Comparison of ENCODE assay signal across 8 mouse cellular contexts in the genomic region with DNA sequence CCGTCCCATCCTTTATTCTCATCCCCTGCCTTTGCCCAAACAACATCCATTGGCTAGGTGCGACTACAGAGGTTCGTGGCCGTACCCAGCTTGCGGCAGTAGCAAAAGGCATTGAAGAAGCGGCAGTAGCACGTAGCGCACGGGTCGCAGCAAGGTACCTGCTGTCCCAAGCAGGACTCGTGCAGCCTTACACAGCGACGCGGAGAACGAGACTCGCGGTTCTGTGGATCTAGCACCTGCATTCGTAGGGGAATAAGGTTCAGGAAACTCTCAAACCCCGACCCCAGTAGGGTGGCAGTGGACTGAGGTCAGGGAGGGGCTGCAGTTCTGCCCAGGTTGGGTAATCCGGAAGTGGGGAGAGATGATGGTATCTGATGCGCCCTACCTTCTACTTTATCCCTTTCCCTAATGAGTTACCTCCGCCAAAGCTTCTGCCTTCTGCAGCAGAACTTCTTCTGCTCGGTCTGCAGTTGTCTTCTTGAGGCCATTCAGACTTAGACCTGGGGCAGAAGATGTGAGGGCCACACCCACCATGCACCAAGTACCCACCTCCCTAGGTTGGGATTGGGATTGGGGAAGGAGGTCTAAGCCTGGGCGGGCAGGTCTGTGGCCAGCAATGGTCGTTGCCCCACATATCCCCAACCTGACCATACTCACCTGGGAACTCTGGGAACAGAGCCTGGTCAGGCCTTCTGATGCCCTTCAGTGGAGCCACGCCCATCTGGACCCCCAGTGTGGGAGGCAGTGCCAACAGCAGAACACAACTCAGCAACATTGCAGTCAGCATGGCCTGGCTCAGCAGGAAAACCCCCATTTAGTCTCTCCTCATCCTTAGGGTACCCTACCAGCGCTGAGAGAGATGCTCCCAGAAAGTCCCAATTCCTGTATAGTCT. TPM values are rescaled to one million over a fixed set of nuclear protein-coding genes. Genes with fewer than 3 reads are reported as not detected.
DNase-seq lines count a peak whose midpoint lies in the region; ATAC-seq and TF ChIP-seq lines count a peak whose summit lies in the region.

No protein-coding gene starts in this region.

- TF ChIP-seq POLR2A in embryonic fibroblast, embryonic 13.5 days (IDR thresholded peaks at IDR 0.05; ENCODE audit: low read depth, low read length): 0 out of 2 replicates have a peak, but pooled peaks have one; percentile 20
- no peak for TF ChIP-seq POLR2A in small intestine, adult 2 months (IDR thresholded peaks at IDR 0.05; ENCODE audit: low read depth, low read length)

- H3K27me3 ChIP-seq in hindbrain, postnatal 0 days (ENCODE audit: insufficient read depth, low read length): no peaks in the 10 kb centered on the region
- H3K27me3 ChIP-seq in lung, embryonic 15.5 days: 0 out of 2 replicates have a peak, but pooled peaks cover 6% of the 10 kb centered on the region
- H3K27me3 ChIP-seq in small intestine, adult 2 months (ENCODE audit: control insufficient read depth, insufficient read depth, low read length): no peaks in the 10 kb centered on the region

- peak overlapping the region; percentile 79 for H3K4me2 ChIP-seq in hindbrain, postnatal 0 days (ENCODE audit: low read depth, low read length)
- H3K4me2 ChIP-seq in lung, embryonic 15.5 days: peak overlapping the region; percentile 80

- peak; percentile 19 for DNase-seq in kidney, adult 11 months
- DNase-seq in kidney, adult 8-10 months: no peak
- DNase-seq in hindbrain, postnatal 0 days (ENCODE audit: low spot score): peak; percentile 12
- no peak for DNase-seq in layer of hippocampus, adult 18-20 months (ENCODE audit: low spot score in 2 of 2)

- ATAC-seq in activated CD4-positive, CD25-positive, alpha-beta regulatory T cell, adult 4 months: peak; percentile 15
- ATAC-seq in hindbrain, postnatal 0 days: no peak
- 0 out of 2 replicates have a peak, but pooled peaks have one; percentile 8 for ATAC-seq in lung, embryonic 15.5 days (ENCODE audit: borderline replicate concordance, extremely low read depth, low FRiP score, low TSS enrichment)

- WGBS in hindbrain, postnatal 0 days: 31% methylated on average over 27 of the region's 27 CpGs
- 22% methylated on average over 27 of the region's 27 CpGs for WGBS in lung, embryonic 15.5 days
- WGBS in small intestine, adult 2 months: 19% methylated on average over 27 of the region's 27 CpGs

- TF ChIP-seq CTCF in embryonic fibroblast, embryonic 13.5 days (IDR thresholded peaks at IDR 0.05; ENCODE audit: borderline replicate concordance, insufficient read depth, low read length): no peak
- no peak for TF ChIP-seq CTCF in hindbrain, postnatal 0 days (IDR thresholded peaks at IDR 0.05; ENCODE audit: low read depth)
- no peak for TF ChIP-seq CTCF in small intestine, adult 2 months (IDR thresholded peaks at IDR 0.05; ENCODE audit: extremely low read depth, insufficient read length, insufficient replicate concordance, low read depth, low read length)

- H3K9ac ChIP-seq in hindbrain, postnatal 0 days (replicated peaks; ENCODE audit: low read length): peak overlapping the region; percentile 88
- H3K9ac ChIP-seq in lung, embryonic 15.5 days: peak overlapping the region; percentile 51

- H3K4me1 ChIP-seq in embryonic fibroblast, embryonic 13.5 days (ENCODE audit: control insufficient read depth, insufficient read depth, low read length): no peaks in the 10 kb centered on the region
- peaks cover 20% of the 10 kb centered on the region; the same call in 1 of the 2 replicates for H3K4me1 ChIP-seq in hindbrain, postnatal 0 days (ENCODE audit: insufficient read depth, low read length)
- peaks cover 31% of the 10 kb centered on the region for H3K4me1 ChIP-seq in lung, embryonic 15.5 days
- peaks cover 9% of the 10 kb centered on the region; the same call in 1 of the 2 replicates for H3K4me1 ChIP-seq in small intestine, adult 2 months (ENCODE audit: control insufficient read depth, insufficient read depth, insufficient read length, low read length)

- H3K9me3 ChIP-seq in hindbrain, postnatal 0 days (ENCODE audit: low read length): no peaks in the 10 kb centered on the region
- no peaks in the 10 kb centered on the region for H3K9me3 ChIP-seq in lung, embryonic 15.5 days

- no peak overlapping the region for H3K27ac ChIP-seq in embryonic fibroblast, embryonic 13.5 days (ENCODE audit: insufficient read depth, low read length)
- H3K27ac ChIP-seq in hindbrain, postnatal 0 days: peak overlapping the region; percentile 91
- H3K27ac ChIP-seq in lung, embryonic 15.5 days: no peak overlapping the region
- peak overlapping the region; percentile 5; the same call in 1 of the 2 replicates for H3K27ac ChIP-seq in small intestine, adult 2 months (ENCODE audit: insufficient read depth, low read depth, low read length)

- peak overlapping the region; percentile 33 for H3K4me3 ChIP-seq in embryonic fibroblast, embryonic 13.5 days (ENCODE audit: insufficient read depth, low read length)
- peak overlapping the region; percentile 90 for H3K4me3 ChIP-seq in hindbrain, postnatal 0 days (ENCODE audit: low read length)
- peak overlapping the region; percentile 68 for H3K4me3 ChIP-seq in lung, embryonic 15.5 days
- H3K4me3 ChIP-seq in small intestine, adult 2 months (ENCODE audit: low read depth, low read length): peak overlapping the region; percentile 64

- no peaks in the 10 kb centered on the region for H3K36me3 ChIP-seq in hindbrain, postnatal 0 days (ENCODE audit: insufficient read depth, low read length)
- H3K36me3 ChIP-seq in lung, embryonic 15.5 days: no peaks in the 10 kb centered on the region
- H3K36me3 ChIP-seq in small intestine, adult 2 months (ENCODE audit: control insufficient read depth, insufficient read depth, low read length): no peaks in the 10 kb centered on the region

RNA-seq across cellular contexts. Expression of gene Atp6v0d1, which starts 1.1 kb away (rescaled TPM):
- polyA plus RNA-seq in activated CD4-positive, CD25-positive, alpha-beta regulatory T cell, adult 4 months (2017; shearing (Covaris generic)): 10 to 100 TPM; 40.7 to 42.8 TPM
- 134 and 138 TPM in 2 replicates for polyA plus RNA-seq in embryonic fibroblast, embryonic 13.5 days (2011; ENCODE audit: insufficient read length, low read depth, missing spikeins)
- total RNA-seq in hindbrain, postnatal 0 days (2014; rRNA removed): 231 and 249 TPM in 2 replicates
- 271 and 289 TPM in 2 replicates for polyA plus RNA-seq in hindbrain, postnatal 0 days (2015; fragmentation: Nextera tagmentation; extraction: Ambion mirVana)
- polyA plus RNA-seq in lung, embryonic 15.5 days (2015; fragmentation: Nextera tagmentation; extraction: Ambion mirVana): 80.8 and 82.1 TPM in 2 replicates
- polyA plus RNA-seq in small intestine, adult 2 months (2012; rRNA removed): 41.9 and 70.8 TPM in 2 replicates
- 100 to 1,000 TPM; 280 to 300 TPM for total RNA-seq in layer of hippocampus, adult 18-20 months (2021)

RNA-seq across cellular contexts. Expression of gene Ripor1, which starts 38.1 kb away (rescaled TPM):
- 1 to 10 TPM; 6.7 to 7.9 TPM for polyA plus RNA-seq in activated CD4-positive, CD25-positive, alpha-beta regulatory T cell, adult 4 months (2017; shearing (Covaris generic))
- polyA plus RNA-seq in embryonic fibroblast, embryonic 13.5 days (2011; ENCODE audit: insufficient read length, low read depth, missing spikeins): 31.7 and 40.8 TPM in 2 replicates
- total RNA-seq in hindbrain, postnatal 0 days (2014; rRNA removed): 14.4 and 15.1 TPM in 2 replicates
- 23.5 and 28.7 TPM in 2 replicates for polyA plus RNA-seq in hindbrain, postnatal 0 days (2015; fragmentation: Nextera tagmentation; extraction: Ambion mirVana)
- polyA plus RNA-seq in lung, embryonic 15.5 days (2015; fragmentation: Nextera tagmentation; extraction: Ambion mirVana): 30.6 and 34.1 TPM in 2 replicates
- 11.8 and 12.0 TPM in 2 replicates for polyA plus RNA-seq in small intestine, adult 2 months (2012; rRNA removed)
- 10 to 100 TPM; 89.8 to 92.1 TPM for total RNA-seq in layer of hippocampus, adult 18-20 months (2021)

RNA-seq across cellular contexts. Expression of gene Hsd11b2, which starts 48.4 kb away (rescaled TPM):
- not detected for polyA plus RNA-seq in activated CD4-positive, CD25-positive, alpha-beta regulatory T cell, adult 4 months (2017; shearing (Covaris generic))
- 0.28 and 0.35 TPM in 2 replicates for polyA plus RNA-seq in embryonic fibroblast, embryonic 13.5 days (2011; ENCODE audit: insufficient read length, low read depth, missing spikeins)
- total RNA-seq in hindbrain, postnatal 0 days (2014; rRNA removed): 6.1 and 9.9 TPM in 2 replicates
- polyA plus RNA-seq in hindbrain, postnatal 0 days (2015; fragmentation: Nextera tagmentation; extraction: Ambion mirVana): 6.3 and 7.4 TPM in 2 replicates
- 2.6 and 2.8 TPM in 2 replicates for polyA plus RNA-seq in lung, embryonic 15.5 days (2015; fragmentation: Nextera tagmentation; extraction: Ambion mirVana)
- polyA plus RNA-seq in small intestine, adult 2 months (2012; rRNA removed): 5.0 and 12.2 TPM in 2 replicates
- total RNA-seq in layer of hippocampus, adult 18-20 months (2021): not detected

Comparison
In these comparisons a context has a peak if more than half of its experiments do, and no peak if none do; other contexts are left out.
1. DNase-seq: peak in kidney, adult 11 months (single experiment) and hindbrain, postnatal 0 days (single experiment); none in kidney, adult 8-10 months (0 of 2) and layer of hippocampus, adult 18-20 months (0 of 2).
2. H3K27ac ChIP-seq: peak in hindbrain, postnatal 0 days (single experiment) and small intestine, adult 2 months (single experiment); none in embryonic fibroblast, embryonic 13.5 days (single experiment) and lung, embryonic 15.5 days (single experiment).
3. H3K4me3 ChIP-seq: peak in every context shown above with its lines; median percentile 90 in hindbrain, postnatal 0 days; 68 in lung, embryonic 15.5 days; 64 in small intestine, adult 2 months; 33 in embryonic fibroblast, embryonic 13.5 days.